Mouse (Mus musculus) left cerebral cortex, postnatal 4 days (tissue): ENCODE measurements around the gene Krt90. TPM values are rescaled to one million over a fixed set of nuclear protein-coding genes. Genes with fewer than 3 reads are reported as not detected.
"Not testable (repeated sequence)": the region's sequence is repeated elsewhere in the genome, so short reads cannot be mapped to it uniquely, and the experiment has no call there.

Experiments
- DNase-seq: peaks from one replicate; pipeline ENCODE4 v3.0.0-alpha.2; 2022
- intact Hi-C: fragments of 180-260 bp; cut with DNase I; formaldehyde crosslinking; loops from one replicate; pipeline ENCODE4 v1.15.1; 2025
- microRNA-seq: library from miRNA; unstranded; fragments of <30 nt; microRNA quantifications from one replicate; pipeline ENCODE4 v1.2.0, GENCODE M21; 2022
- total RNA-seq, 2 experiments: library from RNA; stranded (reverse); gene quantifications; 2 replicates each; pipeline ENCODE4 v1.2.3; 2021

Gene Krt90
- total RNA-seq, 2 experiments from 2014 or later, result not detected

DNA sequence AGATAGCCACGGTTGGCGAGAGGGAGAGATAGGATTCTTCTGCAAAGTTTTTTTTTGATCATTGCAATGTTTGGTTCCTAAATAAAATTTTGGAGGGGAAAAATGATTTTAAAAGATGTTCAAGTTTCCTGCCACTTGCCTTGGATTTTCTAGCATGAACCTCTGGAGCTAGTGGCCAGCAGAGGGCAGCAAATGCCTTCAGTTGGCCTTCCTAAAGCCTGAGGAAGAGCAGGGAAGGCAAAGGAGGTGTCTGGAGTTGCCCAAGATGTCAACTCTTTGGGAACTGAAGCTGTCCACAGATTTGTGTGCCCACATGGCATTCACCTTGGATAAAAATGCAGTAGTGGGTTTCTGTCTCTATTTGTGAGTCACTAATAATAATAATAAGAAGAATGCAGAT is 43.0 kb downstream of the Krt90 start:
- DNase-seq, result peak; percentile 82
- intact Hi-C loops, result loop anchor here (1.0 to 10.0 kb wide), 4 partner anchors 95 to 454 kb away; no protein-coding TSS in a partner anchor

DNA sequence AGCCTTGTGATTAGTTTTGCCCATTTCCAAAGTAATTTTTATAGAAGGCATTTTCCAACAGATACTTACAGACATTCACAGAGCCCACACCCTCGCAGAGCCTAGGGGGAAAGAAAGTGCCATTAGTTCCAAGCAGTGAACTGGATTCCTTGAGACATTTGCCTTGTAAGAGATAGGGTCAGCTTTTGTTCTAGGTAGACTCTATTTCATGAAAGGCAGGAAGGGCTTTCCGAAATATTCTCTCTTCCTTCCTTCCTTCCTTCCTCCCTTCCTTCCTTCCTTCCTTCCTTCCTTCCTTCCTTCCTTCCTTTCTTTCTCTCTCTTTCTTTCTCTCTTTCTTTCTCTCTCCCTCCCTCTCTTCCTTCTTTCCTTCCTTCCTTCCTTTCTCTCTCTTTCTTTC is 45.6 kb downstream of the Krt90 start, which contains the start of gene Gm49425:
Gm49425 (minus strand) TSS at position 101 of the 400 bp plus-strand sequence.
- not testable (repeated sequence) for DNase-seq
- intact Hi-C loops, result loop anchor here (10.0 kb wide), 1 partner anchor 92 kb away; no protein-coding TSS in a partner anchor

DNA sequence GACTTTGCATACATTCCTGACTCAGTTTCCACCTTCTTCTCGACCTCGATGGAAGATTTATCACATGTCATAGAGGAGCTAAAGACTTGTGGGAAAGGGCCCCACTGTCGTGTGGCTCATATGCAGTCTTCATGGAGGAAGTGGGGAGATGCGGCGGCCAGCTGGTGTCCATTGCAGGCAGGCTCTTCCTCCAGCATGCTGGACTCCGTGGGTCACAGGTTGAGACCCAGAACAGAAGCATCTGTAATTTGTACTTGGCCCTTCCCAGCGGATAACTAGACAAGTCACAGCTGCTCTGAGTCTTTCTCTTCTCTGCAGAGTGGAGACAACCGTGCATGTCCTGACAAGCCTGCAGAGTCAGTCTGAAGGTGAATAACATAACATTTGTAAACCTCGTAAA is 54.5 kb downstream of the Krt90 start:
- DNase-seq, result no peak
- intact Hi-C loops, result loop anchor here (10.0 kb wide), 1 partner anchor 163 kb away; no protein-coding TSS in a partner anchor

DNA sequence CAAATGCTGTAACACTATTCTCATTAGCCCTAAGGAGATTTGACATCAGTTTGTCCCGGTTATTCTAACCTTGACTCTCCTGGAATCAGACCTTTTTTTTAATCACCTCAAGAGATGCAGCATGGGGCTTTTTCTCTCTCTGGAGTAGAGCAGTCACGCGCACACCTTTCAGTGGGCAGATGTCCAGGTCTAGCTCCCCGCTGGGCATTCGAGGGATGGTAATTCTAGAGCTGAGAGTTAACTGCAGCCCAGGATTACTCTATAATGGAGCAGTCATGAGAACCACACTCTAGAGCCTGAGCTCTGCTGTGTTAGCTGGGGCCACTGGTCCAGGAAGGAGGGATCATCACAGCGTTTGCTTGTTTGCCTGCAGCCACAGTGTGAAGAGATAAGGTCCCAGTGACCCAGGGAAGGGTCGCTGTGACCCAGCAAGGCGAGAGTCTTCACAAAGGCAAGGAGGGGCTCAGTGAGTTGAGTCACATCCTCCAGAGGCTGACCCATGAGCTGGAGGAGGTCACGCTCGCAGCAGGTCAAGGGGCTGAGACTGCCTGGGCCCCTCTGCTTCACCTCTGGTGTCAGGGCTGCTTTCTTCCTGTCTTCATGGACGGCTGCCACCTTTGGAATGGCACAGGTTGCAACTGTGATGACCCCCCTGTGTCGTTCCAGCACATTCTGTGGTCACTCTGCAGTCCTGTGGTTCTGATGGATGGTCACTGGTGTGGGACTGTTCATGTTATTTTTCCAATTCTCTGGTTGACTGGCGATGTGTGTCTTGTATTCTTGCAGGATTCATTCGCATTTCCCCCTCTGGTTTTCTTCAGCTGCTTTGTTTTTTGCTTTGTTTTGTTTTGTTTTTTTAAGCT is 55.6 kb downstream of the Krt90 start:
- no peak for DNase-seq
- intact Hi-C loops, result loop anchor here (10.0 kb wide), 1 partner anchor 162 kb away; no protein-coding TSS in a partner anchor

Small RNAs within 50 kb of the gene (microRNA-seq; reads per million reads assigned to microRNA genes)
- not detected for gene Gm44393
- not detected for gene Gm44460

Other genes starting within 250 kb of the Krt90 start
- under 1 TPM; 0.46 to 0.60 TPM for gene Krt80, start 192.8 kb downstream of the Krt90 start, total RNA-seq
- under 1 TPM in 1 of 2 experiments, not detected in 1; 0.16 TPM for gene Krt7, start 151.9 kb downstream of the Krt90 start, total RNA-seq
- under 1 TPM; 0.24 to 0.38 TPM for gene Krt87, start 124.1 kb downstream of the Krt90 start, total RNA-seq
- not detected for gene Krt88, start 115.2 kb downstream of the Krt90 start, total RNA-seq
- not detected for gene Krt81, start 99.2 kb downstream of the Krt90 start, total RNA-seq
- gene Krt86, start 89.5 kb downstream of the Krt90 start, total RNA-seq, result not detected
- gene Krt83, start 71.4 kb downstream of the Krt90 start, total RNA-seq, result not detected
- gene Gm49425, start 45.7 kb downstream of the Krt90 start, total RNA-seq, result not detected
- not detected for gene Krt84, start 30.1 kb downstream of the Krt90 start, total RNA-seq
- not detected for gene Krt82, start 12.3 kb downstream of the Krt90 start, total RNA-seq
- not detected for gene Krt75, start 11.0 kb upstream of the Krt90 start, total RNA-seq
- gene Gm5414, start 65.2 kb upstream of the Krt90 start, total RNA-seq, result not detected
- gene Gm5478, start 84.4 kb upstream of the Krt90 start, total RNA-seq, result not detected
- not detected for gene Krt6b, start 117.3 kb upstream of the Krt90 start, total RNA-seq
- gene Krt6a, start 131.4 kb upstream of the Krt90 start, total RNA-seq, result not detected
- not detected for gene Krt5, start 149.9 kb upstream of the Krt90 start, total RNA-seq
- gene Krt71, start 180.2 kb upstream of the Krt90 start, total RNA-seq, result not detected
- not detected for gene Krt72, start 223.5 kb upstream of the Krt90 start, total RNA-seq
- under 1 TPM; 0.42 to 0.46 TPM for gene Krt73, start 239.4 kb upstream of the Krt90 start, total RNA-seq